ENCODE assay signal across 15 mouse cellular contexts in the genomic region with DNA sequence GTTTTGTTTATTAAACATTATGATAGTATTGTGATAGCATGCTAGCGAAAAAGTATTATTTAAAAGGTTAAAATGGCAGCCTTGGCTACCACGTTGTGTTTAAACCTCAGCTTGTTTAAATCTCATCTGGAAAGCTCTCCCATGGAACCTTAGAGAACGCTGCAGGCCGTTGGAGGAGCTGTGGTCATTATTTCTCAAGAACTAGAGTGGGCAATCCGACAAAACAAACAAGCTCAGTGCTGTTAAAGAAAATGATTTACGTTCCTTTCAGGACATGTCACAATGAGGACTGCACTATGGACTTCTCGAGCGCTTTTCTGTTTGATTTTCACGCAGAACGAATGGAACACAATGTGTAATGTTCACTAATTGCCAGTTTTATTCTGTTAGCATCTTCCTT.
DNase-seq lines count a peak whose midpoint lies in the region; ATAC-seq and TF ChIP-seq lines count a peak whose summit lies in the region.
"Had no signal": no experiment of that assay in that cellular context is flagged by ENCODE, and none has a peak within 500 bp of the region (broad histone marks: within the 10 kb centered on the region; RNA-seq: fewer than 3 reads in every experiment).

No protein-coding gene starts in this region.

- no peak overlapping the region for H3K9ac ChIP-seq in limb, embryonic 14.5 days (ENCODE audit: low read depth, low read length, severe bottlenecking)
- H3K9ac ChIP-seq: neural tube, embryonic 13.5 days had no signal

- no peaks in the 10 kb centered on the region for H3K36me3 ChIP-seq in limb, embryonic 14.5 days (ENCODE audit: control insufficient read depth, insufficient read depth, low read length)
- no peaks in the 10 kb centered on the region for H3K36me3 ChIP-seq in limb, embryonic 10.5 days
- H3K36me3 ChIP-seq: neural tube, embryonic 13.5 days had no signal

- no peak for ATAC-seq in limb, embryonic 14.5 days (ENCODE audit: low FRiP score, low read depth)
- ATAC-seq in granulocyte monocyte progenitor cell, adult 5-6 weeks (replicated peaks; ENCODE audit: poor library complexity, severe bottlenecking), result peak; percentile 27
- ATAC-seq in activated CD4-positive, CD25-positive, alpha-beta regulatory T cell, adult 4 months, result no peak
- ATAC-seq: intestine, embryonic 16.5 days had no signal

- H3K4me3 ChIP-seq in limb, embryonic 14.5 days (replicated peaks; ENCODE audit: low read length), result no peak overlapping the region
- no peak overlapping the region for H3K4me3 ChIP-seq in limb, embryonic 10.5 days
- H3K4me3 ChIP-seq: neural tube, embryonic 13.5 days had no signal

- 63% methylated on average over 10 of the region's 10 CpGs for WGBS in limb, embryonic 14.5 days
- 76% methylated on average over 10 of the region's 10 CpGs for WGBS in limb, embryonic 10.5 days

- DNase-seq in heart, adult 18-20 months, result peak; percentile 42 to 49
- DNase-seq in heart, postnatal 4 days, result no peak
- DNase-seq in limb, embryonic 14.5 days (ENCODE audit: low spot score), result peak; percentile 3
- DNase-seq in limb, embryonic 10.5 days (ENCODE audit: low spot score), result no peak
- peak; percentile 30 to 34 for DNase-seq in lung, postnatal 4 days
- DNase-seq in B cell, adult 2 months, result no peak
- DNase-seq: adrenal gland, adult 8-10 months; cerebellum, adult 9-11 months; layer of hippocampus, adult 9-11 months; midbrain, embryonic 14.5 days; retina, postnatal 1 day had no signal

- H3K27me3 ChIP-seq in limb, embryonic 14.5 days (ENCODE audit: control insufficient read depth, insufficient read depth, low read length), result no peaks in the 10 kb centered on the region
- H3K27me3 ChIP-seq in limb, embryonic 10.5 days (ENCODE audit: low read depth, poor library complexity, severe bottlenecking), result no peaks in the 10 kb centered on the region
- H3K27me3 ChIP-seq: neural tube, embryonic 13.5 days had no signal

- no peak overlapping the region for H3K27ac ChIP-seq in limb, embryonic 14.5 days (replicated peaks; ENCODE audit: low read depth, low read length)
- no peak overlapping the region for H3K27ac ChIP-seq in limb, embryonic 10.5 days
- H3K27ac ChIP-seq: neural tube, embryonic 13.5 days had no signal

- no peak overlapping the region for H3K4me2 ChIP-seq in limb, embryonic 14.5 days (replicated peaks; ENCODE audit: low read depth, low read length, severe bottlenecking)
- H3K4me2 ChIP-seq: neural tube, embryonic 13.5 days had no signal

- H3K9me3 ChIP-seq in limb, embryonic 14.5 days (ENCODE audit: control insufficient read depth, low read length), result 0 out of 2 replicates have a peak, but pooled peaks cover 3% of the 10 kb centered on the region
- H3K9me3 ChIP-seq in limb, embryonic 10.5 days (replicated peaks), result no peaks in the 10 kb centered on the region
- H3K9me3 ChIP-seq: neural tube, embryonic 13.5 days had no signal

- no peaks in the 10 kb centered on the region for H3K4me1 ChIP-seq in limb, embryonic 14.5 days (ENCODE audit: control insufficient read depth, insufficient read depth, low read length)
- H3K4me1 ChIP-seq in limb, embryonic 10.5 days, result no peaks in the 10 kb centered on the region

- no peak for TF ChIP-seq POLR2A in limb, embryonic 14.5 days (IDR thresholded peaks at IDR 0.05; ENCODE audit: borderline replicate concordance, extremely low read depth, insufficient read depth, insufficient read length)

Comparison
In these comparisons a context has a peak if more than half of its experiments do, and no peak if none do; other contexts are left out.
1. DNase-seq: peak in heart, adult 18-20 months (2 of 2), limb, embryonic 14.5 days (single experiment) and lung, postnatal 4 days (2 of 2); none in heart, postnatal 4 days (single experiment), limb, embryonic 10.5 days (single experiment) and B cell, adult 2 months (0 of 2).